Mouse (Mus musculus): Measurements from ENCODE around the gene Uggt2. TPM values are rescaled to one million over a fixed set of nuclear protein-coding genes. Genes with fewer than 3 reads are reported as not detected.
A peak's percentile ranks its signal among the peaks of the same experiment; 100 is the strongest.

Gene Uggt2
- polyA plus RNA-seq, 1 experiment = 2.6 TPM

- H3K4me3 ChIP-seq (ENCODE audit: insufficient read depth, poor library complexity, severe bottlenecking) = no peak overlapping the region
- peaks cover 54% of the 10 kb centered on the region for H3K79me3 ChIP-seq (ENCODE audit: low read depth)
- H3K27me3 ChIP-seq (ENCODE audit: control insufficient read depth, insufficient read depth, insufficient read length) = no peaks in the 10 kb centered on the region
- H3K36me3 ChIP-seq (ENCODE audit: control insufficient read depth, insufficient read depth) = no peaks in the 10 kb centered on the region
- peaks cover 98% of the 10 kb centered on the region for H3K79me2 ChIP-seq (ENCODE audit: control insufficient read depth, insufficient read depth)
- TF ChIP-seq CTCF (IDR thresholded peaks at IDR 0.05; ENCODE audit: control insufficient read depth, insufficient read depth, insufficient read length) = no peak
- TF ChIP-seq FOSL1 (IDR thresholded peaks at IDR 0.05; ENCODE audit: insufficient read depth, low read length, poor library complexity, severe bottlenecking) = no peak
- TF ChIP-seq MAX (IDR thresholded peaks at IDR 0.05) = no peak
- TF ChIP-seq USF1 (IDR thresholded peaks at IDR 0.05; ENCODE audit: low read depth) = no peak
- no peak for TF ChIP-seq MYOD1 (IDR thresholded peaks at IDR 0.05; ENCODE audit: control insufficient read depth, insufficient read length, low read depth)
- TF ChIP-seq CEBPB (IDR thresholded peaks at IDR 0.05; ENCODE audit: low read depth) = no peak
- no peak for TF ChIP-seq MYOG (IDR thresholded peaks at IDR 0.05; ENCODE audit: control insufficient read depth, extremely low read depth, insufficient read length)
- H3ac ChIP-seq (ENCODE audit: control insufficient read depth, insufficient read length, low read depth) = no peak overlapping the region
Measured at GRCm38 (mm10) chr14:118944702-118945101, 154.5 kb downstream of the Uggt2 start.

- no peak overlapping the region for H3ac ChIP-seq (ENCODE audit: control insufficient read depth, insufficient read length, low read depth)
- H3K4me3 ChIP-seq (ENCODE audit: insufficient read depth, poor library complexity, severe bottlenecking) = no peak overlapping the region
- no peaks in the 10 kb centered on the region for H3K36me3 ChIP-seq (ENCODE audit: control insufficient read depth, insufficient read depth)
- H3K79me2 ChIP-seq (ENCODE audit: control insufficient read depth, insufficient read depth) = peaks cover 93% of the 10 kb centered on the region
- H3K79me3 ChIP-seq (ENCODE audit: low read depth) = peaks cover 55% of the 10 kb centered on the region
- TF ChIP-seq CTCF (IDR thresholded peaks at IDR 0.05; ENCODE audit: control insufficient read depth, insufficient read depth, insufficient read length) = no peak
- TF ChIP-seq MYOG (IDR thresholded peaks at IDR 0.05; ENCODE audit: control insufficient read depth, extremely low read depth, insufficient read length) = no peak
- no peak for TF ChIP-seq MYOD1 (IDR thresholded peaks at IDR 0.05; ENCODE audit: control insufficient read depth, insufficient read length, low read depth)
- TF ChIP-seq FOSL1 (IDR thresholded peaks at IDR 0.05; ENCODE audit: insufficient read depth, low read length, poor library complexity, severe bottlenecking) = no peak
- no peak for TF ChIP-seq MAX (IDR thresholded peaks at IDR 0.05)
- TF ChIP-seq USF1 (IDR thresholded peaks at IDR 0.05; ENCODE audit: low read depth) = no peak
- no peak for TF ChIP-seq CEBPB (IDR thresholded peaks at IDR 0.05; ENCODE audit: low read depth)
- no peaks in the 10 kb centered on the region for H3K27me3 ChIP-seq (ENCODE audit: control insufficient read depth, insufficient read depth, insufficient read length)
Measured at GRCm38 (mm10) chr14:118942076-118942475, 157.2 kb downstream of the Uggt2 start.

- TF ChIP-seq CEBPB (IDR thresholded peaks at IDR 0.05; ENCODE audit: low read depth) (no peak), CTCF (IDR thresholded peaks at IDR 0.05; ENCODE audit: control insufficient read depth, insufficient read depth, insufficient read length) (no peak), USF1 (IDR thresholded peaks at IDR 0.05; ENCODE audit: low read depth) (no peak), MAX (IDR thresholded peaks at IDR 0.05) (no peak), MYOG (IDR thresholded peaks at IDR 0.05; ENCODE audit: control insufficient read depth, extremely low read depth, insufficient read length) (no peak)
- Histone ChIP-seq H3K4me3 (ENCODE audit: insufficient read depth, poor library complexity, severe bottlenecking) (no peak overlapping the region), H3ac (ENCODE audit: control insufficient read depth, insufficient read length, low read depth) (no peak overlapping the region), H3K79me2 (ENCODE audit: control insufficient read depth, insufficient read depth) (peaks cover 82% of the 10 kb centered on the region), H3K36me3 (ENCODE audit: control insufficient read depth, insufficient read depth) (no peaks in the 10 kb centered on the region), H3K27me3 (ENCODE audit: control insufficient read depth, insufficient read depth, insufficient read length) (no peaks in the 10 kb centered on the region), H3K79me3 (ENCODE audit: low read depth) (peaks cover 46% of the 10 kb centered on the region)
Measured at GRCm38 (mm10) chr14:118940796-118941495, 158.3 kb downstream of the Uggt2 start.

GRCm38 (mm10) chr14:118938551-118938950 lies 160.7 kb downstream of the Uggt2 start:
- no peaks in the 10 kb centered on the region for H3K36me3 ChIP-seq (ENCODE audit: control insufficient read depth, insufficient read depth)
- TF ChIP-seq MYOG (IDR thresholded peaks at IDR 0.05; ENCODE audit: control insufficient read depth, extremely low read depth, insufficient read length) (no peak), CEBPB (IDR thresholded peaks at IDR 0.05; ENCODE audit: low read depth) (no peak), USF1 (IDR thresholded peaks at IDR 0.05; ENCODE audit: low read depth) (no peak), MAX (IDR thresholded peaks at IDR 0.05) (no peak), FOSL1 (IDR thresholded peaks at IDR 0.05; ENCODE audit: insufficient read depth, low read length, poor library complexity, severe bottlenecking) (no peak), CTCF (IDR thresholded peaks at IDR 0.05; ENCODE audit: control insufficient read depth, insufficient read depth, insufficient read length) (no peak), MYOD1 (IDR thresholded peaks at IDR 0.05; ENCODE audit: control insufficient read depth, insufficient read length, low read depth) (no peak)
- H3ac ChIP-seq (ENCODE audit: control insufficient read depth, insufficient read length, low read depth) = peak overlapping the region; percentile 96
- peak overlapping the region; percentile 87 for H3K4me3 ChIP-seq (ENCODE audit: insufficient read depth, poor library complexity, severe bottlenecking)
- peaks cover 32% of the 10 kb centered on the region for H3K79me3 ChIP-seq (ENCODE audit: low read depth)
- H3K27me3 ChIP-seq (ENCODE audit: control insufficient read depth, insufficient read depth, insufficient read length) = no peaks in the 10 kb centered on the region
- H3K79me2 ChIP-seq (ENCODE audit: control insufficient read depth, insufficient read depth) = peaks cover 58% of the 10 kb centered on the region

- Histone ChIP-seq H3K27me3 (ENCODE audit: control insufficient read depth, insufficient read depth, insufficient read length) (no peaks in the 10 kb centered on the region), H3ac (ENCODE audit: control insufficient read depth, insufficient read length, low read depth) (peak within 1 kb of the TSS; percentile 96), H3K36me3 (ENCODE audit: control insufficient read depth, insufficient read depth) (no peaks in the 10 kb centered on the region), H3K4me3 (ENCODE audit: insufficient read depth, poor library complexity, severe bottlenecking) (peak within 1 kb of the TSS; percentile 87), H3K79me2 (ENCODE audit: control insufficient read depth, insufficient read depth) (peaks cover 50% of the 10 kb centered on the region), H3K79me3 (ENCODE audit: low read depth) (peaks cover 29% of the 10 kb centered on the region)
- no peak for TF ChIP-seq CEBPB (IDR thresholded peaks at IDR 0.05; ENCODE audit: low read depth)
- TF ChIP-seq MYOD1 (IDR thresholded peaks at IDR 0.05; ENCODE audit: control insufficient read depth, insufficient read length, low read depth) = no peak
- no peak for TF ChIP-seq MYOG (IDR thresholded peaks at IDR 0.05; ENCODE audit: control insufficient read depth, extremely low read depth, insufficient read length)
- peak; percentile 40 for TF ChIP-seq MAX (IDR thresholded peaks at IDR 0.05)
Measured at GRCm38 (mm10) chr14:118937533-118938492, 161.4 kb downstream of the Uggt2 start, which contains the start of gene Dnajc3. Dnajc3 (plus strand) TSS chr14:118937976.
